Mouse (Mus musculus): ENCODE results near the gene Ushbp1.

Gene Ushbp1

GRCm38 (mm10) chr8:71392871-71393270 is 2.7 kb downstream of the Ushbp1 start:
- peak; percentile 70 to 71 for DNase-seq

GRCm38 (mm10) chr8:71392391-71392790 is 3.2 kb downstream of the Ushbp1 start:
- DNase-seq = peak in 1 of 2 experiments; percentile 22

GRCm38 (mm10) chr8:71391696-71392095 is 3.9 kb downstream of the Ushbp1 start:
- DNase-seq = no peak

GRCm38 (mm10) chr8:71388267-71388666 is 7.3 kb downstream of the Ushbp1 start:
- DNase-seq = peak in 1 of 2 experiments; percentile 58

GRCm38 (mm10) chr8:71385212-71385835 is 10.3 kb downstream of the Ushbp1 start:
- peak; percentile 38 to 47 for DNase-seq

- DNase-seq = peak in 1 of 2 experiments; percentile 55
Measured at GRCm38 (mm10) chr8:71383860-71384259, 11.7 kb downstream of the Ushbp1 start.

- peak; percentile 51 to 72 for DNase-seq
Measured at GRCm38 (mm10) chr8:71383396-71383795, 12.2 kb downstream of the Ushbp1 start.

GRCm38 (mm10) chr8:71381971-71382961 is 13.3 kb downstream of the Ushbp1 start:
- DNase-seq = peak; percentile 90 to 95

- peak; percentile 75 to 90 for DNase-seq
Measured at GRCm38 (mm10) chr8:71381421-71381970, 14.1 kb downstream of the Ushbp1 start, which contains the start of gene Nr2f6. Gene Nr2f6, minus strand, starts transcription at chr8:71381960.

GRCm38 (mm10) chr8:71380178-71381171 is 15.1 kb downstream of the Ushbp1 start:
- peak; percentile 44 to 75 for DNase-seq

- DNase-seq = peak; percentile 58 to 80
Measured at GRCm38 (mm10) chr8:71379512-71380075, 16.0 kb downstream of the Ushbp1 start.

GRCm38 (mm10) chr8:71379008-71379407 is 16.6 kb downstream of the Ushbp1 start:
- no peak for DNase-seq

- peak; percentile 60 to 76 for DNase-seq
Measured at GRCm38 (mm10) chr8:71376423-71377030, 19.1 kb downstream of the Ushbp1 start.

GRCm38 (mm10) chr8:71375581-71376422 is 19.8 kb downstream of the Ushbp1 start:
- peak; percentile 92 to 95 for DNase-seq

- peak; percentile 72 to 82 for DNase-seq
Measured at GRCm38 (mm10) chr8:71374616-71375206, 20.9 kb downstream of the Ushbp1 start.

GRCm38 (mm10) chr8:71373000-71373399 is 22.6 kb downstream of the Ushbp1 start:
- DNase-seq = no peak

GRCm38 (mm10) chr8:71372427-71372826 is 23.2 kb downstream of the Ushbp1 start:
- peak in 1 of 2 experiments; percentile 57 for DNase-seq

- DNase-seq = peak; percentile 97 to 99
Measured at GRCm38 (mm10) chr8:71371236-71371848, 24.3 kb downstream of the Ushbp1 start, which contains the start of gene Ocel1. Gene Ocel1, plus strand, starts transcription at chr8:71371298.

- DNase-seq = peak in 1 of 2 experiments; percentile 41
Measured at GRCm38 (mm10) chr8:71370711-71371235, 24.8 kb downstream of the Ushbp1 start.

All from kidney, postnatal 25 days (tissue).